ENCODE assay signal across 17 mouse cellular contexts in genomic region chr2:6334011-6334410, GRCm38 (mm10). TPM values are rescaled to one million over a fixed set of nuclear protein-coding genes. Genes with fewer than 3 reads are reported as not detected.
DNase-seq lines count a peak whose midpoint lies in the region; ATAC-seq and TF ChIP-seq lines count a peak whose summit lies in the region.
"Had no signal": no experiment of that assay in that cellular context is flagged by ENCODE, and none has a peak within 500 bp of the region (broad histone marks: within the 10 kb centered on the region; RNA-seq: fewer than 3 reads in every experiment).

No protein-coding gene starts in this region.

- 63% methylated on average over 6 of the region's 6 CpGs for WGBS in kidney, adult 2 months
- 81% methylated on average over 6 of the region's 6 CpGs for WGBS in kidney, embryonic 16.5 days
- WGBS in liver, embryonic 13.5 days (ENCODE audit: insufficient replicate concordance) = 71% methylated on average over 6 of the region's 6 CpGs
- WGBS in midbrain, postnatal 0 days = 86% methylated on average over 6 of the region's 6 CpGs

- DNase-seq in adrenal gland, adult (ENCODE audit: inconsistent age in 2 of 2, low spot score in 1 of 2) = peak; percentile 37 to 78
- no peak for DNase-seq in adrenal gland, postnatal 14 days
- peak; percentile 83 for DNase-seq in kidney, adult 2 months
- DNase-seq in liver, embryonic 13.5 days = no peak
- no peak for DNase-seq in liver
- DNase-seq in yolk sac, embryonic 10.5 days (ENCODE audit: low spot score) = peak; percentile 78
- no peak for DNase-seq in midbrain, postnatal 0 days (ENCODE audit: low spot score)
- DNase-seq: cerebellum, adult 9-10 months; lung, adult 18-20 months; thymus, adult 18-20 months; thymus, postnatal 4 days had no signal

- H3K27ac ChIP-seq in kidney, adult 2 months (ENCODE audit: insufficient read depth, low read depth, low read length) = no peak overlapping the region
- H3K27ac ChIP-seq in kidney, embryonic 16.5 days (ENCODE audit: low read length) = no peak overlapping the region
- peak overlapping the region; percentile 51; the same call in 1 of the 2 replicates for H3K27ac ChIP-seq in liver, embryonic 13.5 days
- H3K27ac ChIP-seq in midbrain, postnatal 0 days (ENCODE audit: low read depth, low read length) = no peak overlapping the region
- H3K27ac ChIP-seq: heart, embryonic 10.5 days; hindbrain, embryonic 15.5 days; limb, embryonic 12.5 days; midbrain, embryonic 12.5 days had no signal

- no peak for TF ChIP-seq CTCF in kidney, adult 2 months (conservative IDR thresholded peaks at IDR 0.05; ENCODE audit: insufficient read depth, insufficient read length, low read depth, low read length)
- TF ChIP-seq CTCF in midbrain, postnatal 0 days (IDR thresholded peaks at IDR 0.05) = no peak

- H3K4me3 ChIP-seq in kidney, adult 2 months (ENCODE audit: insufficient read depth, low read depth, low read length) = no peak overlapping the region
- H3K4me3 ChIP-seq in kidney, embryonic 16.5 days (ENCODE audit: low read length) = no peak overlapping the region
- no peak overlapping the region for H3K4me3 ChIP-seq in liver, embryonic 13.5 days (replicated peaks)
- no peak overlapping the region for H3K4me3 ChIP-seq in midbrain, postnatal 0 days (ENCODE audit: low read depth, low read length)
- H3K4me3 ChIP-seq: heart, embryonic 10.5 days; hindbrain, embryonic 15.5 days; limb, embryonic 12.5 days; midbrain, embryonic 12.5 days had no signal

- no peak for TF ChIP-seq POLR2A in kidney, adult 2 months (IDR thresholded peaks at IDR 0.05; ENCODE audit: low read depth, low read length)

- no peak for ATAC-seq in kidney, embryonic 16.5 days (ENCODE audit: low FRiP score, low TSS enrichment)
- no peak for ATAC-seq in liver, embryonic 13.5 days (ENCODE audit: low read depth)
- ATAC-seq in midbrain, postnatal 0 days (ENCODE audit: low FRiP score) = no peak
- ATAC-seq: forebrain, embryonic 14.5 days had no signal

- peaks cover 27% of the 10 kb centered on the region for H3K4me1 ChIP-seq in kidney, adult 2 months (ENCODE audit: control insufficient read depth, insufficient read depth, low read length)
- peaks cover 51% of the 10 kb centered on the region for H3K4me1 ChIP-seq in kidney, embryonic 16.5 days (ENCODE audit: insufficient read depth, low read length)
- peaks cover 87% of the 10 kb centered on the region for H3K4me1 ChIP-seq in liver, embryonic 13.5 days (replicated peaks)
- H3K4me1 ChIP-seq in midbrain, postnatal 0 days (ENCODE audit: insufficient read depth, low read length) = no peaks in the 10 kb centered on the region; the same call in 1 of the 2 replicates
- H3K4me1 ChIP-seq: hindbrain, embryonic 15.5 days had no signal

- H3K36me3 ChIP-seq in kidney, adult 2 months (ENCODE audit: control insufficient read depth, insufficient read depth, low read length) = no peaks in the 10 kb centered on the region
- no peaks in the 10 kb centered on the region for H3K36me3 ChIP-seq in kidney, embryonic 16.5 days (ENCODE audit: insufficient read depth, low read length)
- H3K36me3 ChIP-seq in liver, embryonic 13.5 days = 0 out of 2 replicates have a peak, but pooled peaks cover 7% of the 10 kb centered on the region
- H3K36me3 ChIP-seq in midbrain, postnatal 0 days (ENCODE audit: insufficient read depth, low read length) = no peaks in the 10 kb centered on the region
- H3K36me3 ChIP-seq: heart, embryonic 10.5 days; hindbrain, embryonic 15.5 days had no signal

- no peak overlapping the region for H3K4me2 ChIP-seq in kidney, embryonic 16.5 days (replicated peaks; ENCODE audit: low read depth, low read length)
- no peak overlapping the region for H3K4me2 ChIP-seq in liver, embryonic 13.5 days
- H3K4me2 ChIP-seq in midbrain, postnatal 0 days (ENCODE audit: low read depth, low read length, poor library complexity, severe bottlenecking) = no peak overlapping the region
- H3K4me2 ChIP-seq: hindbrain, embryonic 15.5 days; limb, embryonic 12.5 days; midbrain, embryonic 12.5 days had no signal

- no peaks in the 10 kb centered on the region for H3K27me3 ChIP-seq in kidney, adult 2 months (replicated peaks; ENCODE audit: control insufficient read depth, insufficient read depth, low read length)
- H3K27me3 ChIP-seq in kidney, embryonic 16.5 days (ENCODE audit: insufficient read depth, low read length) = no peaks in the 10 kb centered on the region
- no peaks in the 10 kb centered on the region for H3K27me3 ChIP-seq in liver, embryonic 13.5 days
- no peaks in the 10 kb centered on the region for H3K27me3 ChIP-seq in midbrain, postnatal 0 days (ENCODE audit: insufficient read depth, low read length)
- H3K27me3 ChIP-seq: hindbrain, embryonic 15.5 days; limb, embryonic 12.5 days; midbrain, embryonic 12.5 days had no signal

- no peak overlapping the region for H3K9ac ChIP-seq in kidney, embryonic 16.5 days (replicated peaks; ENCODE audit: low read length)
- 0 out of 2 replicates have a peak overlapping the region, but pooled peaks have one; percentile 15 for H3K9ac ChIP-seq in liver, embryonic 13.5 days
- H3K9ac ChIP-seq in midbrain, postnatal 0 days (replicated peaks; ENCODE audit: low read length, poor library complexity, severe bottlenecking) = no peak overlapping the region
- H3K9ac ChIP-seq: hindbrain, embryonic 15.5 days; limb, embryonic 12.5 days; midbrain, embryonic 12.5 days had no signal

- no peaks in the 10 kb centered on the region for H3K9me3 ChIP-seq in kidney, embryonic 16.5 days (ENCODE audit: low read length)
- H3K9me3 ChIP-seq in liver, embryonic 13.5 days (replicated peaks) = no peaks in the 10 kb centered on the region
- no peaks in the 10 kb centered on the region for H3K9me3 ChIP-seq in midbrain, postnatal 0 days (ENCODE audit: low read length)
- H3K9me3 ChIP-seq: heart, embryonic 10.5 days; hindbrain, embryonic 15.5 days; limb, embryonic 12.5 days; midbrain, embryonic 12.5 days had no signal

RNA-seq across cellular contexts. Expression of gene Usp6nl, which starts 11.5 kb away (rescaled TPM):
- 28.8 and 29.2 TPM in 2 replicates for total RNA-seq in adrenal gland, postnatal 14 days (2021)
- polyA plus RNA-seq in kidney, adult 2 months (2012; rRNA removed) = 8.9 and 9.1 TPM in 2 replicates
- polyA plus RNA-seq in kidney, embryonic 16.5 days (2015; fragmentation: Nextera tagmentation; extraction: Ambion mirVana) = 8.6 and 8.8 TPM in 2 replicates
- polyA plus RNA-seq in liver, embryonic 13.5 days (2015; fragmentation: Nextera tagmentation; extraction: Ambion mirVana) = 3.4 and 5.5 TPM in 2 replicates
- total RNA-seq in midbrain, postnatal 0 days (2014; rRNA removed) = 16.7 and 18.8 TPM in 2 replicates
- 4.7 and 5.7 TPM in 2 replicates for polyA plus RNA-seq in midbrain, postnatal 0 days (2015; fragmentation: Nextera tagmentation; extraction: Ambion mirVana)

Comparison
In these comparisons a context has a peak if more than half of its experiments do, and no peak if none do; other contexts are left out.
1. DNase-seq: peak in adrenal gland, adult (2 of 2), kidney, adult 2 months (single experiment) and yolk sac, embryonic 10.5 days (single experiment); none in adrenal gland, postnatal 14 days (single experiment), liver, embryonic 13.5 days (single experiment), liver (single experiment) and midbrain, postnatal 0 days (single experiment).